Mouse (Mus musculus) 3T3-L1 (cell line): ENCODE results near the gene Fxyd1.

Experiments used
- DNase-seq: peaks from one replicate; pipeline ENCODE4 v3.0.0-alpha.2; 2015; ENCODE audit warnings: low read depth, low spot score

The Fxyd1 gene

GRCm38 (mm10) chr7:31057071-31057470 lies at the start of gene Fxyd1:
Fxyd1 (minus strand) TSS chr7:31057199.
- no peak for DNase-seq

GRCm38 (mm10) chr7:31106166-31106565 lies 49.2 kb upstream of the Fxyd1 start:
- no peak for DNase-seq

GRCm38 (mm10) chr7:31105061-31105768 lies 48.2 kb upstream of the Fxyd1 start:
- DNase-seq = peak; percentile 41

- no peak for DNase-seq
Measured at GRCm38 (mm10) chr7:31100786-31101185, 43.8 kb upstream of the Fxyd1 start.

GRCm38 (mm10) chr7:31099612-31099982 lies 42.6 kb upstream of the Fxyd1 start:
- DNase-seq = no peak

- peak; percentile 5 for DNase-seq
Measured at GRCm38 (mm10) chr7:31098697-31099611, 42.0 kb upstream of the Fxyd1 start.

- DNase-seq = peak; percentile 88
Measured at GRCm38 (mm10) chr7:31097583-31098248, 40.7 kb upstream of the Fxyd1 start.

GRCm38 (mm10) chr7:31096892-31097564 lies 40.0 kb upstream of the Fxyd1 start:
- no peak for DNase-seq

GRCm38 (mm10) chr7:31094774-31095501 lies 37.9 kb upstream of the Fxyd1 start:
- DNase-seq = no peak

GRCm38 (mm10) chr7:31089721-31090120 lies 32.7 kb upstream of the Fxyd1 start:
- no peak for DNase-seq

- no peak for DNase-seq
Measured at GRCm38 (mm10) chr7:31088206-31088605, 31.2 kb upstream of the Fxyd1 start.

GRCm38 (mm10) chr7:31087262-31087661 lies 30.3 kb upstream of the Fxyd1 start:
- no peak for DNase-seq

- no peak for DNase-seq
Measured at GRCm38 (mm10) chr7:31086175-31086755, 29.3 kb upstream of the Fxyd1 start.

- DNase-seq = no peak
Measured at GRCm38 (mm10) chr7:31085171-31085570, 28.2 kb upstream of the Fxyd1 start.

GRCm38 (mm10) chr7:31084140-31084539 lies 27.1 kb upstream of the Fxyd1 start:
- no peak for DNase-seq

- DNase-seq = no peak
Measured at GRCm38 (mm10) chr7:31082831-31083588, 26.0 kb upstream of the Fxyd1 start.

GRCm38 (mm10) chr7:31082106-31082505 lies 25.1 kb upstream of the Fxyd1 start:
- no peak for DNase-seq

- DNase-seq = no peak
Measured at GRCm38 (mm10) chr7:31081106-31081505, 24.1 kb upstream of the Fxyd1 start.

GRCm38 (mm10) chr7:31080611-31081010 lies 23.6 kb upstream of the Fxyd1 start:
- no peak for DNase-seq

- DNase-seq = no peak
Measured at GRCm38 (mm10) chr7:31079670-31080069, 22.7 kb upstream of the Fxyd1 start.
